Mouse (Mus musculus): ENCODE data around the gene Trmt44. TPM values are rescaled to one million over a fixed set of nuclear protein-coding genes. Genes with fewer than 3 reads are reported as not detected.

Gene Trmt44
- polyA plus RNA-seq, 1 experiment, result 10.2 TPM

DNA sequence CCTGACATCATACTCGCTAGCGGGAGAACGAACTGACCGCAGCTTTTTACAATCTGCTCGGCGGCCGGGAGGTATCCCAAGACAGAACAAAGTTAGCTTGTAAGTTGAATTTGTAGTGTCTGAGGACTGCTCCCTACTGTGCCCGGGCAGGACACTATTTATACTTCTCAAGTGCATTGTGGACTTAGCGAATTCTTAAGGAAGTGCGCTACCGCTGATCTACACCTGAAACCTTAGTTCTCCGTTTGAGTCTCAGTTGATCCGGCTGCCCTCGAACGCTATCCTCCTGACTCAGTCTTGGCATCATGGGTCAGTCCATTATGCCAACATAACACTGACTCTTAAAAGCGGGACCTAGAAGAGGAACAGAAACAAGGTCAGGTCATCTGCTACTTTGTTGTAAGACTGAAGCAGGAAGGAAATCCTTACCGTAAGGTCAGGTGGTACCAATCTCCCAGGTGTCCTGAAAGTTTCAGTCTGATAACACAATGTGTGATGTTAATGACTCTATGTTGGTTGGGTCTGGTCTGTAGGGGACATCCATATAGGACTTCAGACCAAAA, 8.4 kb upstream of the Trmt44 start:
- H3K9me3 ChIP-seq (replicated peaks; ENCODE audit: control insufficient read depth, insufficient read depth, low read length, poor library complexity, severe bottlenecking), result no peaks in the 10 kb centered on the region
- no peaks in the 10 kb centered on the region for H3K36me3 ChIP-seq (ENCODE audit: control insufficient read depth, insufficient read depth, low read length, poor library complexity, severe bottlenecking)
- H3K27ac ChIP-seq (ENCODE audit: insufficient read depth, low read length), result no peak overlapping the region
- no peak for TF ChIP-seq POLR2A (IDR thresholded peaks at IDR 0.05; ENCODE audit: insufficient read depth, low read length)
- TF ChIP-seq CTCF (IDR thresholded peaks at IDR 0.05; ENCODE audit: low read depth, low read length), result no peak
- TF ChIP-seq EP300 (IDR thresholded peaks at IDR 0.05; ENCODE audit: insufficient read depth, low read depth, low read length), result no peak
- no peaks in the 10 kb centered on the region for H3K27me3 ChIP-seq (ENCODE audit: control insufficient read depth, insufficient read depth, low read length, poor library complexity, severe bottlenecking)
- H3K9ac ChIP-seq (ENCODE audit: low read depth, poor library complexity, severe bottlenecking), result peak overlapping the region; percentile 25
- no peaks in the 10 kb centered on the region for H3K4me1 ChIP-seq (ENCODE audit: control insufficient read depth, insufficient read depth, low read length)
- peak overlapping the region; percentile 56 for H3K4me3 ChIP-seq (ENCODE audit: low read depth, low read length)

DNA sequence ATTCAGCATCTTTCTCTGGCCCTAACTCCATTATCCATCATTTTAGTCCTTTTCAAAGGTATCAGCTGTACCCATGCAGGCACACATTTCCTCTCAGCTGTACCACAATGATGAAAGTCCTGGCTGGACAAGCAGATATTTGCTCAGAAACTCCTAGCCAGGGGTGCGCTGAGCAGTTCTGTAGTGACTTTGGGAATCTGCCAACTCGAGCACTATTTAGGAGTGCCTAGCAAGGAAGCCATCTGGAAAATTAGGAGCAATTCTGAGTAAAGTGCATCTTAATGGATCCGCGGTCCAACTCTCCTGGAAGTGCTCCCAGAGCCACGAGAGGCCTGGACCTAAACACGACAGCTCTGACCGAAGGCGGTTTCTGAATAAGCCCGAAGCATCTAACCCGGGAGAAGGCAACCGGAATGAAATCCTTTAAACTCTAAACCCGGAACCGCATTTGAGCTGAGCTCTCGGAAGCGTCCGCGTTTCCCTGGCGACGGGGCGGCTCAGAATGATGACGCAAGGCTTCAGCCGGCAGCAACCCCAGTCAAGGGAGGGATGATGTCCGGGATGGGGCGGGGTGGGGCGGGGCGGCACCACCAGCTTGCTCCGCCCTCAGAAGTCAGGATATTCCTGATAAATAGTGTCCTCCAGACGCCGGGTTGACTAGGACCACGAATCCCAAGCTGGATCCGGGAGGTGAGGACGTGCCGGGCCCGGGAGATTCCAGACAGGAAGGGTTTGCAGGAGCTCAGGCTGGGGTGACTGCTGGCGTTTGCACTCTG, 7.8 kb upstream of the Trmt44 start, which contains the start of gene Acox3:
Gene Acox3, plus strand, starts transcription at position 596 of the 776 bp plus-strand sequence.
- Histone ChIP-seq H3K9ac (ENCODE audit: low read depth, poor library complexity, severe bottlenecking) (peak within 1 kb of the TSS; percentile 25), H3K36me3 (ENCODE audit: control insufficient read depth, insufficient read depth, low read length, poor library complexity, severe bottlenecking) (no peaks in the 10 kb centered on the region), H3K27ac (ENCODE audit: insufficient read depth, low read length) (no peak within 1 kb of the TSS), H3K4me3 (ENCODE audit: low read depth, low read length) (peak within 1 kb of the TSS; percentile 73), H3K9me3 (replicated peaks; ENCODE audit: control insufficient read depth, insufficient read depth, low read length, poor library complexity, severe bottlenecking) (no peaks in the 10 kb centered on the region), H3K27me3 (ENCODE audit: control insufficient read depth, insufficient read depth, low read length, poor library complexity, severe bottlenecking) (no peaks in the 10 kb centered on the region), H3K4me1 (ENCODE audit: control insufficient read depth, insufficient read depth, low read length) (no peaks in the 10 kb centered on the region)
- TF ChIP-seq POLR2A (IDR thresholded peaks at IDR 0.05; ENCODE audit: insufficient read depth, low read length), result no peak
- no peak for TF ChIP-seq CTCF (IDR thresholded peaks at IDR 0.05; ENCODE audit: low read depth, low read length)
- TF ChIP-seq EP300 (IDR thresholded peaks at IDR 0.05; ENCODE audit: insufficient read depth, low read depth, low read length), result no peak

GRCm38 (mm10) chr5:35580156-35580922, 5.5 kb upstream of the Trmt44 start:
- H3K9me3 ChIP-seq (replicated peaks; ENCODE audit: control insufficient read depth, insufficient read depth, low read length, poor library complexity, severe bottlenecking), result no peaks in the 10 kb centered on the region
- H3K27ac ChIP-seq (ENCODE audit: insufficient read depth, low read length), result no peak overlapping the region
- H3K9ac ChIP-seq (ENCODE audit: low read depth, poor library complexity, severe bottlenecking), result no peak overlapping the region
- no peaks in the 10 kb centered on the region for H3K36me3 ChIP-seq (ENCODE audit: control insufficient read depth, insufficient read depth, low read length, poor library complexity, severe bottlenecking)
- no peak overlapping the region for H3K4me3 ChIP-seq (ENCODE audit: low read depth, low read length)
- H3K4me1 ChIP-seq (ENCODE audit: control insufficient read depth, insufficient read depth, low read length), result no peaks in the 10 kb centered on the region
- TF ChIP-seq POLR2A (IDR thresholded peaks at IDR 0.05; ENCODE audit: insufficient read depth, low read length) (no peak), CTCF (IDR thresholded peaks at IDR 0.05; ENCODE audit: low read depth, low read length) (no peak), EP300 (IDR thresholded peaks at IDR 0.05; ENCODE audit: insufficient read depth, low read depth, low read length) (no peak)
- H3K27me3 ChIP-seq (ENCODE audit: control insufficient read depth, insufficient read depth, low read length, poor library complexity, severe bottlenecking), result no peaks in the 10 kb centered on the region

GRCm38 (mm10) chr5:35579247-35579893, 4.5 kb upstream of the Trmt44 start:
- no peaks in the 10 kb centered on the region for H3K4me1 ChIP-seq (ENCODE audit: control insufficient read depth, insufficient read depth, low read length)
- no peaks in the 10 kb centered on the region for H3K9me3 ChIP-seq (replicated peaks; ENCODE audit: control insufficient read depth, insufficient read depth, low read length, poor library complexity, severe bottlenecking)
- H3K27me3 ChIP-seq (ENCODE audit: control insufficient read depth, insufficient read depth, low read length, poor library complexity, severe bottlenecking), result no peaks in the 10 kb centered on the region
- no peak overlapping the region for H3K27ac ChIP-seq (ENCODE audit: insufficient read depth, low read length)
- no peaks in the 10 kb centered on the region for H3K36me3 ChIP-seq (ENCODE audit: control insufficient read depth, insufficient read depth, low read length, poor library complexity, severe bottlenecking)
- TF ChIP-seq CTCF (IDR thresholded peaks at IDR 0.05; ENCODE audit: low read depth, low read length), result no peak
- TF ChIP-seq POLR2A (IDR thresholded peaks at IDR 0.05; ENCODE audit: insufficient read depth, low read length), result no peak
- no peak for TF ChIP-seq EP300 (IDR thresholded peaks at IDR 0.05; ENCODE audit: insufficient read depth, low read depth, low read length)
- H3K4me3 ChIP-seq (ENCODE audit: low read depth, low read length), result no peak overlapping the region
- no peak overlapping the region for H3K9ac ChIP-seq (ENCODE audit: low read depth, poor library complexity, severe bottlenecking)

DNA sequence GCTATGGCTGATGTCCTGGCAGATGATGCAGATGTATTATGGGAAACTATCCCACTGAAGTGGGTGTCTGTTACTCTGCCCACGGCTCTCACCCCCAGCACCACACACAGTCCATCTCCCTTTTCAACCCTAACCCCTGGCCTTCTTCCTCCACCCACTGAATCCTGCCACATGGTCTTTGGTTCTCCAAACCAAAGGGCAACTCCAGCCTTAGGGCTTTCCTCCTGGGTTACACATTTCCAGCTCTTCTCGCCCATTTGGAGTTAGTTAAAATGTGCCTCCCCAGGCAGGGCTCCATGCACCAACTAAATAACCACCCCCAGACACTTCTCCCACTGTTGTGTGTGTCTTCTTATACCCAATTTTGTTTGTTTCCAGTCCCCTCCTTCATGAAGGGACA, 3.5 kb upstream of the Trmt44 start:
- H3K27me3 ChIP-seq (ENCODE audit: control insufficient read depth, insufficient read depth, low read length, poor library complexity, severe bottlenecking), result no peaks in the 10 kb centered on the region
- no peak overlapping the region for H3K9ac ChIP-seq (ENCODE audit: low read depth, poor library complexity, severe bottlenecking)
- H3K4me3 ChIP-seq (ENCODE audit: low read depth, low read length), result no peak overlapping the region

More for the DNA sequence above, 3.5 kb upstream of the Trmt44 start:
- H3K36me3 ChIP-seq (ENCODE audit: control insufficient read depth, insufficient read depth, low read length, poor library complexity, severe bottlenecking), result 0 out of 2 replicates have a peak, but pooled peaks cover 3% of the 10 kb centered on the region
- H3K27ac ChIP-seq (ENCODE audit: insufficient read depth, low read length), result no peak overlapping the region
- no peak for TF ChIP-seq CTCF (IDR thresholded peaks at IDR 0.05; ENCODE audit: low read depth, low read length)
- TF ChIP-seq EP300 (IDR thresholded peaks at IDR 0.05; ENCODE audit: insufficient read depth, low read depth, low read length), result no peak
- TF ChIP-seq POLR2A (IDR thresholded peaks at IDR 0.05; ENCODE audit: insufficient read depth, low read length), result no peak
- no peaks in the 10 kb centered on the region for H3K9me3 ChIP-seq (replicated peaks; ENCODE audit: control insufficient read depth, insufficient read depth, low read length, poor library complexity, severe bottlenecking)
- no peaks in the 10 kb centered on the region for H3K4me1 ChIP-seq (ENCODE audit: control insufficient read depth, insufficient read depth, low read length)

Measured in ES-Bruce4 (cell line).